Mouse (Mus musculus) liver, embryonic 13.5 days (tissue): Measurements from ENCODE around the gene Tfap2d. TPM values are rescaled to one million over a fixed set of nuclear protein-coding genes. Genes with fewer than 3 reads are reported as not detected.
A peak's percentile ranks its signal among the peaks of the same experiment; 100 is the strongest.

ENCODE experiments used
- ATAC-seq: fragments of 200-750 bp; cut with Nextera tagmentation; 2 replicates; pipeline ENCODE4 v1.8.0; 2017; ENCODE audit warnings: low read depth, mild to moderate bottlenecking, moderate number of reproducible peaks, moderate library complexity
- DNase-seq: peaks from one replicate; pipeline ENCODE4 v3.0.0; 2022
- H3K27ac ChIP-seq: fragments of 300-500 bp; sonication (generic); 2 replicates; pipeline ENCODE4 v1.5.1; 2015; ENCODE audit warnings: moderate library complexity, mild to moderate bottlenecking, inconsistent platforms
- H3K27me3 ChIP-seq: fragments of 300-500 bp; sonication (generic); 2 replicates; pipeline ENCODE4 v1.6.1; 2015; ENCODE audit warnings: mild to moderate bottlenecking, inconsistent platforms
- H3K36me3 ChIP-seq: fragments of 300-500 bp; sonication (generic); 2 replicates; pipeline ENCODE4 v1.6.1; 2015; ENCODE audit warnings: mild to moderate bottlenecking, inconsistent platforms
- H3K4me1 ChIP-seq: fragments of 300-500 bp; sonication (generic); replicated peaks from 2 replicates; pipeline ENCODE4 v1.6.1; 2015; ENCODE audit warnings: inconsistent platforms
- H3K4me2 ChIP-seq: fragments of 300-500 bp; sonication (generic); 2 replicates; pipeline ENCODE4 v1.6.1; 2015; ENCODE audit warnings: inconsistent platforms, mild to moderate bottlenecking, moderate library complexity
- H3K4me3 ChIP-seq: fragments of 300-500 bp; sonication (generic); replicated peaks from 2 replicates; pipeline ENCODE4 v1.5.1; 2015; ENCODE audit warnings: mild to moderate bottlenecking, inconsistent platforms
- H3K9ac ChIP-seq: fragments of 300-500 bp; sonication (generic); 2 replicates; pipeline ENCODE4 v1.6.1; 2015; ENCODE audit warnings: mild to moderate bottlenecking, inconsistent platforms
- H3K9me3 ChIP-seq: fragments of 300-500 bp; sonication (generic); replicated peaks from 2 replicates; pipeline ENCODE4 v1.6.1; 2016; ENCODE audit warnings: inconsistent platforms
- WGBS: fragments of 180-500 bp; shearing (Covaris S2); methylation state at CpG from one replicate; pipeline ENCODE4 v1.1.7; 2015; ENCODE audit not compliant: insufficient replicate concordance; 5-methylcytosine and 5-hydroxymethylcytosine counted together
- polyA plus RNA-seq: library from polyadenylated mRNA; unstranded; fragments of >200 nt; fragmentation: Nextera tagmentation; extraction: Ambion mirVana; gene quantifications from 2 replicates; pipeline ENCODE4 v1.2.1, GENCODE M21; 2015

Gene Tfap2d
- polyA plus RNA-seq, 1 experiment from 2014 or later: 0.06 TPM

DNA sequence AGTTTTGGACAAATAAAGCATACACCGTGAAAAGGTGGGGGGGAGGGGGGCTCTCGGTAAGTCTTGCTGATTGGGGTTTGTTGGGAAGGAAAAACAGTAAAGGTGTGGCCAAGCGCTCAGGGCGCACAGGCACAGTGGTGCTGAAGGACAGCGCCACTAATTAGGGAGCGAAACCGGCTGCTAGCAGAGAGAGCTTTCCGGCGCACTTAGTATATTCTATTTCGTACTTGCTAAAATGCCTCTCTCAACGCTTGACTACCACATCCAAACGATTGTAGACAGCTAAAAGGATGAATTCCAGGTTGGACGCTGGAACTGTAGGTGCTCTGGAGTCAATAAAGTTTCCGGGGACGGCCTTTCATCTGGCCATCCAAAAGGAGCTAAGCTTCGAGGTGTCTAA is 6.9 kb downstream of the Tfap2d start:
- H3K4me2 ChIP-seq: no peak overlapping the region
- H3K9ac ChIP-seq: no peak overlapping the region
- H3K4me1 ChIP-seq: no peaks in the 10 kb centered on the region
- no peaks in the 10 kb centered on the region for H3K9me3 ChIP-seq
- H3K36me3 ChIP-seq: no peaks in the 10 kb centered on the region
- ATAC-seq (no peak), DNase-seq (no peak)
- no peak overlapping the region for H3K27ac ChIP-seq
- no peak overlapping the region for H3K4me3 ChIP-seq
- WGBS: 3% methylated on average over 16 of the region's 16 CpGs
- peaks cover 55% of the 10 kb centered on the region for H3K27me3 ChIP-seq

DNA sequence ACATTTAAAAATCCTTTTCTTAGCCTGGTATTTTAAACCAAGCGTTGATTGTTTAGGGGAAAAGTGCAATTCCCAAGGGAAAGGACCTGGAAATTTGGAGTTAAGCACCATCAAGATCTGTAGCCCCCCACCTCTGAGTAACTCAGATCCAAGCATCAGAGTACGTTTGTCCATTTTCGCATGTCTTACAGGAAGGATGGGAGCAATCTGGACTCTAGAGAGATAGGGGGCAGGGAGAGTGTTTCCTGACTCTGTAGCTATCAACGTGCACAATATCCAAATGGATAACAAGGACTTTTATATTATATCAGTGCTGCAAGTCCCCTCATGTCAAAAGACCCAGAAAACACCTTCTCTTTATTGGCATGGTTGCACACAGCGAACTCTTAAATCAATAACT is 7.4 kb downstream of the Tfap2d start:
- Histone ChIP-seq H3K4me3 (no peak overlapping the region), H3K4me1 (no peaks in the 10 kb centered on the region), H3K9ac (no peak overlapping the region), H3K9me3 (no peaks in the 10 kb centered on the region), H3K36me3 (no peaks in the 10 kb centered on the region), H3K27me3 (peaks cover 50% of the 10 kb centered on the region), H3K27ac (no peak overlapping the region), H3K4me2 (no peak overlapping the region)
- ATAC-seq (no peak), DNase-seq (no peak)
- WGBS: 8% methylated on average over 5 of the region's 5 CpGs

DNA sequence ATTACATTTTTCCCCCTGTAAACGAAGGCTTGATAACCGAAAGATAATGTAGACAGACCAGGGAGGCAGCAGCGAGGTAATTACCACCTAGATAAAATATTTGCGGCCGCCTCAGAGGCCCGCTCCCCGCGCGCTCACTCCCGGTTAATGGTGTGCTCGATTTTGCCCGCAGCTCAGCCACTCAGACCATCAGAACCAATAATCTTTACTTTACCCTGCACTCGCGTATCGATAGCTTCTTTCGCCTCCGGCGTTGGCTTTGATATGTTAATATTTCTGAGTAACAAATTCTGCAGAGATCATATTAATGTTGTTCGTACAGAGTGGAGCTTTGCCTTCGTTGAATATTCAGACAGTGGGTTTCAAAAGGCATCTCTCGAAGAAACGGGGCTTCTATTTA is 8.2 kb downstream of the Tfap2d start:
- H3K4me3 ChIP-seq: no peak overlapping the region
- H3K36me3 ChIP-seq: no peaks in the 10 kb centered on the region
- WGBS: 3% methylated on average over 22 of the region's 22 CpGs
- ATAC-seq: no peak
- no peak overlapping the region for H3K9ac ChIP-seq
- H3K4me2 ChIP-seq: no peak overlapping the region
- DNase-seq: no peak
- no peak overlapping the region for H3K27ac ChIP-seq
- no peaks in the 10 kb centered on the region for H3K9me3 ChIP-seq
- H3K4me1 ChIP-seq: no peaks in the 10 kb centered on the region
- H3K27me3 ChIP-seq: peaks cover 41% of the 10 kb centered on the region

DNA sequence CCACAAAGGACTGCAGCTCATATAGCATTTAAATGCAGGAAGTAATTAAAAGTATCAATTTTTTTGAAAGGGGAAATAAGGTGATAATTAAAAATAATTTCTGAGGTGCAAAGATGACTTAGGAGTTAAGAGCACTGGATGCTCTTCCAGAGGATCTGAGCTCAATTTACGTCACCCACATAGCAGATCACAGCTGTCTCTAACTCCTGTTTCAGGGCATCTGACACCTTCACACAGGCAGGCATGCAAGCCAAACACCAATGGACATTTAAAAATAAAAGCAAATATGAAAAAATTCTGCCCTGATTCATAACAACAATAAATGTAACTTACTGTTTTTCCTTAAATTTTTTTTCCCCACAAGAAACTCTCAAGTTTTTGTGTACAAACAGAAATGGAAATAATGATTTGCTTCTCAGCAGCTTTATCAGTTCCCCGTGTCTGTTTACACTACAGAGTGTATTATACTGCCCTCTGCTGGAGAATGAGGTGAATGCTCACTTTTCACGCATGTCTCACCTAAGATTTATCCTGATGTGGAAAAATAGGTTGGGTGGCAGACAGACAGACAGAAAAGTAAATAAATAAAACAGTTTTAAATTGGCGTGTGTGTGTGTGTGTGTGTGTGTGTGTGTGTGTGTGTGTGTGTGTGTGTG is 76.0 kb downstream of the Tfap2d start:
- WGBS: 6% methylated on average over 4 of the region's 4 CpGs
- DNase-seq: no peak
- no peaks in the 10 kb centered on the region for H3K9me3 ChIP-seq

DNA sequence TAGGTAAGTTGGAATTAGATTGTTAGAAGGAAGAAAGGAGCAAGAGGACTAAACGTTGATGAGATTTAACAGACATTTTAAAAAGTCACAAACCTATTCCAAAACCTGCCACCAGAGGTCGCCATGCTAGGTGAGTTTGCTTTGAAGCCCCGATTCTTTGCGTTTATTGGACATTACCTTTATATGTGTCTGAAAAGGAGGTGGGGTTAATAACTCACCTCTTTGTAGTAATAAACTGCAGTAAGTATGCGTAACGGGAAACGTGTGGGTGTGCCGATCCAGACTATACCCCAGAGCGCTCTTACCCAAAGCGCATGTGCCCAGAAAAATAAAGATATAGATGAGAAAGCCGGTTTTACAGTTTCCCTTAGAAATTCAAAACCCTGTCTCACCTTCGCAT is 102.8 kb downstream of the Tfap2d start:
- Histone ChIP-seq H3K4me2 (peak overlapping the region; percentile 28; the same call in 1 of the 2 replicates), H3K9me3 (no peaks in the 10 kb centered on the region), H3K4me3 (no peak overlapping the region), H3K9ac (no peak overlapping the region), H3K27ac (no peak overlapping the region), H3K36me3 (no peaks in the 10 kb centered on the region), H3K4me1 (no peaks in the 10 kb centered on the region), H3K27me3 (peaks cover 38% of the 10 kb centered on the region)
- DNase-seq (no peak), ATAC-seq (no peak)
- WGBS: 4% methylated on average over 12 of the region's 12 CpGs

More for the DNA sequence above, 76.0 kb downstream of the Tfap2d start:
- Histone ChIP-seq H3K27ac (no peak overlapping the region), H3K36me3 (no peaks in the 10 kb centered on the region), H3K4me3 (no peak overlapping the region), H3K9ac (no peak overlapping the region), H3K27me3 (no peaks in the 10 kb centered on the region), H3K4me1 (no peaks in the 10 kb centered on the region), H3K4me2 (no peak overlapping the region)
- ATAC-seq: no peak

DNA sequence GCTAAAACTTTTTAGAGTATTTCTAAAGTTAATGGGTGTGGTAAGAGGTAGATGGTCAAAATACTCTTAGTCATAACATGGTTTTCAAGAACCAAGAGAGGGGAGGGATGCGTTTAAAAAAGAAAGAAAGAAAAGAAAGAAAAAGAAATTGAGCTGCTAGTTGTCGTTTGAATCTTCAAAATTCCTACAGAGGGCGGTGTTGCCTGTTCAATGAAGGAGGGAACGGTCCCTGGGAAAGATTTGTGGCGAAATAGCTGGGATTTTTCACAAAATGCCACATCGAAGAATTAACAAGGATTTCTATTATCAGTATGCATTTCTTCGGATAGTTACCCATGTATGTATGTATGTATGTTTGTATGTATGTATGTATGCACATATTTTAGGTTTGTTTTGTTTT is 103.4 kb downstream of the Tfap2d start:
- WGBS: under 1% methylated on average over 7 of the region's 7 CpGs
- no peak for DNase-seq
- H3K27me3 ChIP-seq: peaks cover 43% of the 10 kb centered on the region
- no peaks in the 10 kb centered on the region for H3K4me1 ChIP-seq
- no peak overlapping the region for H3K9ac ChIP-seq
- no peaks in the 10 kb centered on the region for H3K36me3 ChIP-seq
- no peak overlapping the region for H3K4me3 ChIP-seq
- no peaks in the 10 kb centered on the region for H3K9me3 ChIP-seq
- no peak overlapping the region for H3K27ac ChIP-seq
- H3K4me2 ChIP-seq: no peak overlapping the region
- ATAC-seq: no peak

DNA sequence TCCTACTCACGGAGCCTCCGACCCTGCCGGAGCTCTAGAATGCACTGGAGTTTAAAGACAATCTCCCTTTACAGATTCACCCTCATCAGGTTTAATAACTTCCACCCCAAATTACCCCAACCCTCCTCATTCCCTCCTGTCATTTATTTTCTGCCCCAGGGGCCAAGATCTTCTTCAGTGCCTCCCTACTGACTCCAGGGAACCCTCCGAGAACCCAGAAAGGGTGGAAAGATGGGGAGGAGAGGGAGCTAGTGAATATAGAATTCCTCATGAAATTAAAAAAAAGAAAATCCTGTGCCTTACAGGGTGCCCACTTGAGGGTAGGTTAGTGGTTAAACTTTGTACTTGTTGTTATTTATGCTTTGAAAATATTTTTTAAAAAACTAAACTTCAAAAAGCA is 104.8 kb downstream of the Tfap2d start:
- ATAC-seq: no peak
- 7% methylated on average over 4 of the region's 4 CpGs for WGBS

DNA sequence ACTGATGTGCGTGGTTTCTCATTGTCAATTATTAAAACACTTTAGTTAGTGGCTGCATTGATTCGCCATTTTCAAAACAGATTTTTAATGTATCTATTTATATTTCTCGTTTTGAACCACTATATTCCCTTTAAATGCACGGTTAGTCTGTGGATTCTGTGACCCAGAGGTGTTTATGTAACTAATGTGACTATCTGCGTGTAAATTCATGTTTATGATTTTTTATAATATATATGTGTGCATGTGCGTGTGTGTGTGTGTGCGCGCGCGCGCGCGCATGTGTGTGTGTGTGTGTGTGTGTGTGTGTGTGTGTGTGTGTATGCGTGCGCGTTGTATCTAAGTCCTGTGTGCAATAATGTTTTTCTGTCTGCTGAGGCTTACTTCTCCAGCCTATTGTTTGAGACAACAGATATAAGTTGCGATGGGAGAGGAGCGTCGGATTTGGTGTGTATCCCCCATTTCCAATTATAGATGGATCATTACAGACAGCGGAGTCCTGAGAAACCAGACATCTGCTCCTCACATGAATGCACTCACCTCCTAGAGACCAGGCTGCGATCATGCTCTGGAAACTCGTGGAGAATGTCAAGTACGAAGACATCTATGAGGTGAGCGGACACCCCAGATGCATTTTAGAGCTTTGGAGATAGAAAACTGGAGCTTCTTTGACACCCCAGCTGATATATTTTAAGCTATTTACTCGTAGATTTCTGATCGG is 106.0 kb downstream of the Tfap2d start, which contains the start of gene Tfap2b:
TSS of gene Tfap2b (plus strand) at position 274 of the 718 bp plus-strand sequence.
- Histone ChIP-seq H3K9ac (no peak within 1 kb of the TSS), H3K36me3 (no peaks in the 10 kb centered on the region), H3K4me3 (peak within 1 kb of the TSS; percentile 6; the same call in 1 of the 2 replicates), H3K4me1 (no peaks in the 10 kb centered on the region), H3K4me2 (no peak within 1 kb of the TSS), H3K9me3 (no peaks in the 10 kb centered on the region), H3K27me3 (peaks cover 67% of the 10 kb centered on the region), H3K27ac (no peak within 1 kb of the TSS)
- DNase-seq (no peak), ATAC-seq (no peak)
- WGBS: 3% methylated on average over 26 of the region's 26 CpGs

More for the DNA sequence above, 104.8 kb downstream of the Tfap2d start:
- no peak for DNase-seq
- no peak overlapping the region for H3K27ac ChIP-seq
- peaks cover 57% of the 10 kb centered on the region for H3K27me3 ChIP-seq
- no peak overlapping the region for H3K4me3 ChIP-seq
- H3K36me3 ChIP-seq: no peaks in the 10 kb centered on the region
- no peaks in the 10 kb centered on the region for H3K4me1 ChIP-seq
- no peak overlapping the region for H3K9ac ChIP-seq
- H3K9me3 ChIP-seq: no peaks in the 10 kb centered on the region
- no peak overlapping the region for H3K4me2 ChIP-seq

DNA sequence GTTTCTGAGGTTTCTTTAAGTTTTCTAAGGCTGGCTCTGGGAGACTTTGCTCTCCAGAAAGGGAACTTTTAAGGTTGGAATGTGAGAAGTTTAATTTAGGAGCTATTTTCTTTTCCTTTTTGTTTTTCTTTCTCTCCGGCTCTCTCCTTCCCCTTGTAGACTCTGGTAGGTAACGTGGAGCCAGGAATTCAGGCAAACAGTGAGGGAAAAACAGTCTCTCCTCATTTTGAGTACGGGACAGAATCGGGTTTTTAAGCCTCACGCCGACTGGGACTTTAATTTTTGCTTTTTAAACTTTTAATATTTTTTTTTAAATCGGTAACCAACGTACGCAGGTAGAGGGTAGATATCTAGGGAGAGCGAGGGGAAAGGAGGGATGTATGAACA is 106.5 kb downstream of the Tfap2d start:
- H3K9me3 ChIP-seq: no peaks in the 10 kb centered on the region
- H3K4me2 ChIP-seq: no peak overlapping the region
- H3K4me1 ChIP-seq: no peaks in the 10 kb centered on the region
- DNase-seq (no peak), ATAC-seq (no peak)
- H3K27ac ChIP-seq: no peak overlapping the region
- 3% methylated on average over 10 of the region's 10 CpGs for WGBS
- H3K27me3 ChIP-seq: peaks cover 73% of the 10 kb centered on the region
- no peaks in the 10 kb centered on the region for H3K36me3 ChIP-seq
- no peak overlapping the region for H3K9ac ChIP-seq
- no peak overlapping the region for H3K4me3 ChIP-seq

DNA sequence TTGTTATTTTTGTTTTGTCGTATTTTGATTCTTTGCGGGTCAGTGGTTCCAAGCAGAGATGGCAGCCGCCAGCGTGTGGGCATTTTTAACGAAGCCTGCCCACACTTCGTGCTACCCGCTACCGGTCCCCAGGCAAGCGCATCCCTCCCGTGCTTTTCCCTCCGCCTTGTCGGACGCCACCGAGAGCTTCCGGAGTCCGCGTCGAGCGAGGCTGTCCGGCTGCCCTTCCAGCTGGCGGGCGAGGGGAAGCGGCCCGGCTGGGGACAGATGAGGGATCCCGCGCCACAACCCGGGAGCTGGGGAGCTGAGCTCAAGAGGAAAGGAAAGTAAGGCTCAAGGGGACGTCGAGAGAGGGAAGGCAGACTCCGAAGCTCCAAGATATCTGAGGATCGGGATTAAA is 107.0 kb downstream of the Tfap2d start:
- Histone ChIP-seq H3K4me3 (peak overlapping the region; percentile 6; the same call in 1 of the 2 replicates), H3K4me2 (no peak overlapping the region), H3K27ac (no peak overlapping the region), H3K9me3 (no peaks in the 10 kb centered on the region), H3K36me3 (no peaks in the 10 kb centered on the region), H3K4me1 (no peaks in the 10 kb centered on the region), H3K27me3 (peaks cover 77% of the 10 kb centered on the region), H3K9ac (no peak overlapping the region)
- under 1% methylated on average over 31 of the region's 31 CpGs for WGBS
- DNase-seq: no peak
- no peak for ATAC-seq

DNA sequence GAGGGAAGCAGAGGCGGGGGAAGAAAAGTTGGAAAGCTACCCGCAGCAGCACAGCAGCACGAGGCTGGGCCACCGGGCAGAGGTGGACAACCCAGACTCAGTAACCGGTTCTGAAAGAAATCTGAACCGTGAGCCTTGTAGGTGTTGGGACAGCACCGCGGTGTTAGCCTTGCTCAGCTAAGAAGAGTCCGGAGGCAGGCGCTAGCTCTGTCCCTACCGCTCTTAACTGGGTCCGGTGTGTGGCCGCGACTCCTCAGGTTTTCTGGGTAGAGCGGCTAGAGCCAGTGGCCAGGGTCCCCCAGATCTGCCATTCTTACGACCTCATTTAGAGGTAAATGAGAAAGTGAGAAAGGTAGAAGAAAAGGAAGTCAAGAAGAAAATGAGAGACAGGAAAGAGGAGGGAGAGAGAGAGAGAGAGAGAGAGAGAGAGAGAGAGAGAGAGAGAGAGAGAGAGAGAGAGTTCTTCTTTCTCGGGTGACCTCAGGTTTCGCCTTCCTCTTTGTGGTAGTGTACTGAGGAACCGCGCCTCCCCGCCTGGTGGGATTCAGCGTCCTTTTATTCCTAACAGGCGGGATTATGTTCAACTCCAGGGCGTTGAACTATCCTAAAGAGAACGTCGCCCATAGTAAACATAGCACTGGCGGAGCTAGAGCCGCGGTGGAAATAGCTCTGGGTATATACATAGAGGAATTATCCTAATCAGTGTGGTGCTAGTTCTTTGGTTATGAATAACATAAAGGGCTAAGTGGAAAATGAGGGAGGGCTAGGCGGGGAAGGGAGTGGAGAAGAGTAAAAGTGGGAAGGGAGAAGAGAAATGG is 107.6 kb downstream of the Tfap2d start:
- 0 out of 2 replicates have a peak overlapping the region, but pooled peaks have one; percentile 6 for H3K4me3 ChIP-seq
- DNase-seq (no peak), ATAC-seq (no peak)
- no peaks in the 10 kb centered on the region for H3K4me1 ChIP-seq
- no peaks in the 10 kb centered on the region for H3K9me3 ChIP-seq
- H3K27me3 ChIP-seq: peaks cover 84% of the 10 kb centered on the region
- H3K4me2 ChIP-seq: no peak overlapping the region
- no peak overlapping the region for H3K27ac ChIP-seq
- H3K36me3 ChIP-seq: no peaks in the 10 kb centered on the region
- H3K9ac ChIP-seq: no peak overlapping the region
- under 1% methylated on average over 30 of the region's 30 CpGs for WGBS
